Mouse (Mus musculus): ENCODE measurements around the gene Slc18a3. TPM values are rescaled to one million over a fixed set of nuclear protein-coding genes. Genes with fewer than 3 reads are reported as not detected.
A peak's percentile ranks its signal among the peaks of the same experiment; 100 is the strongest.

Slc18a3 gene
- 0.67 and 0.80 TPM in 2 replicates for polyA plus RNA-seq (2014; fragmentation: Nextera tagmentation; extraction: Ambion mirVana)

GRCm38 (mm10) chr14:32464601-32465505 lies at the start of gene Slc18a3:
Gene Slc18a3, minus strand, starts transcription at chr14:32464850.
- ATAC-seq (replicated peaks; ENCODE audit: insufficient number of reproducible peaks, low FRiP score, low TSS enrichment, low read depth) (0 out of 2 replicates have a peak, but pooled peaks have one; percentile 30), DNase-seq (ENCODE audit: low spot score) (peak; percentile 18)
- peak within 1 kb of the TSS; percentile 49 for H3K4me2 ChIP-seq (ENCODE audit: low read depth, low read length)
- H3K9ac ChIP-seq (replicated peaks; ENCODE audit: low read length): no peak within 1 kb of the TSS
- WGBS: under 1% methylated on average over 65 of the region's 70 CpGs
- H3K36me3 ChIP-seq (replicated peaks; ENCODE audit: control insufficient read depth, insufficient read depth, low read depth, low read length): no peaks in the 10 kb centered on the region
- peaks cover 73% of the 10 kb centered on the region for H3K27me3 ChIP-seq (ENCODE audit: control insufficient read depth, insufficient read depth, low read length)
- H3K9me3 ChIP-seq (replicated peaks; ENCODE audit: control insufficient read depth, low read length): no peaks in the 10 kb centered on the region
- peak within 1 kb of the TSS; percentile 26 for H3K4me3 ChIP-seq (ENCODE audit: low read depth, low read length)
- peaks cover 4% of the 10 kb centered on the region; the same call in 1 of the 2 replicates for H3K4me1 ChIP-seq (ENCODE audit: control insufficient read depth, insufficient read depth, low read length)
- no peak within 1 kb of the TSS for H3K27ac ChIP-seq (replicated peaks; ENCODE audit: low read depth, low read length)

GRCm38 (mm10) chr14:32513336-32514032 lies 48.8 kb upstream of the Slc18a3 start, which contains the start of gene Ercc6:
Gene Ercc6, plus strand, starts transcription at chr14:32513521.
- no peaks in the 10 kb centered on the region for H3K9me3 ChIP-seq (replicated peaks; ENCODE audit: control insufficient read depth, low read length)
- DNase-seq (ENCODE audit: low spot score) (peak; percentile 98), ATAC-seq (replicated peaks; ENCODE audit: insufficient number of reproducible peaks, low FRiP score, low TSS enrichment, low read depth) (peak; percentile 91)
- no peaks in the 10 kb centered on the region for H3K27me3 ChIP-seq (ENCODE audit: control insufficient read depth, insufficient read depth, low read length)
- H3K4me3 ChIP-seq (ENCODE audit: low read depth, low read length): peak within 1 kb of the TSS; percentile 55
- no peak within 1 kb of the TSS for H3K27ac ChIP-seq (replicated peaks; ENCODE audit: low read depth, low read length)
- H3K36me3 ChIP-seq (replicated peaks; ENCODE audit: control insufficient read depth, insufficient read depth, low read depth, low read length): no peaks in the 10 kb centered on the region; the same call in none of the 2 replicates
- peak within 1 kb of the TSS; percentile 72 for H3K4me2 ChIP-seq (ENCODE audit: low read depth, low read length)
- WGBS: under 1% methylated on average over 62 of the region's 62 CpGs
- H3K9ac ChIP-seq (replicated peaks; ENCODE audit: low read length): peak within 1 kb of the TSS; percentile 70
- H3K4me1 ChIP-seq (ENCODE audit: control insufficient read depth, insufficient read depth, low read length): no peaks in the 10 kb centered on the region; the same call in 1 of the 2 replicates

- no peaks in the 10 kb centered on the region; the same call in none of the 2 replicates for H3K36me3 ChIP-seq (replicated peaks; ENCODE audit: control insufficient read depth, insufficient read depth, low read depth, low read length)
- peak overlapping the region; percentile 72 for H3K4me2 ChIP-seq (ENCODE audit: low read depth, low read length)
- H3K4me3 ChIP-seq (ENCODE audit: low read depth, low read length): peak overlapping the region; percentile 55; the same call in 1 of the 2 replicates
- DNase-seq (ENCODE audit: low spot score) (no peak), ATAC-seq (replicated peaks; ENCODE audit: insufficient number of reproducible peaks, low FRiP score, low TSS enrichment, low read depth) (0 out of 2 replicates have a peak, but pooled peaks have one; percentile 31)
- no peaks in the 10 kb centered on the region for H3K9me3 ChIP-seq (replicated peaks; ENCODE audit: control insufficient read depth, low read length)
- peak overlapping the region; percentile 70 for H3K9ac ChIP-seq (replicated peaks; ENCODE audit: low read length)
- 41% methylated on average over 9 of the region's 9 CpGs for WGBS
- no peaks in the 10 kb centered on the region; the same call in 1 of the 2 replicates for H3K4me1 ChIP-seq (ENCODE audit: control insufficient read depth, insufficient read depth, low read length)
- no peaks in the 10 kb centered on the region for H3K27me3 ChIP-seq (ENCODE audit: control insufficient read depth, insufficient read depth, low read length)
- no peak overlapping the region for H3K27ac ChIP-seq (replicated peaks; ENCODE audit: low read depth, low read length)
These were observed 48.3 kb upstream of the Slc18a3 start for GRCm38 (mm10) chr14:32512912-32513311.

GRCm38 (mm10) chr14:32509443-32509961 lies 44.9 kb upstream of the Slc18a3 start:
- DNase-seq (ENCODE audit: low spot score) (no peak), ATAC-seq (replicated peaks; ENCODE audit: insufficient number of reproducible peaks, low FRiP score, low TSS enrichment, low read depth) (no peak)
- no peak overlapping the region for H3K9ac ChIP-seq (replicated peaks; ENCODE audit: low read length)
- H3K36me3 ChIP-seq (replicated peaks; ENCODE audit: control insufficient read depth, insufficient read depth, low read depth, low read length): no peaks in the 10 kb centered on the region
- no peak overlapping the region for H3K4me2 ChIP-seq (ENCODE audit: low read depth, low read length)
- WGBS: 84% methylated on average over 6 of the region's 6 CpGs
- H3K4me3 ChIP-seq (ENCODE audit: low read depth, low read length): no peak overlapping the region
- no peaks in the 10 kb centered on the region for H3K27me3 ChIP-seq (ENCODE audit: control insufficient read depth, insufficient read depth, low read length)
- no peaks in the 10 kb centered on the region; the same call in 1 of the 2 replicates for H3K4me1 ChIP-seq (ENCODE audit: control insufficient read depth, insufficient read depth, low read length)
- no peak overlapping the region for H3K27ac ChIP-seq (replicated peaks; ENCODE audit: low read depth, low read length)
- no peaks in the 10 kb centered on the region for H3K9me3 ChIP-seq (replicated peaks; ENCODE audit: control insufficient read depth, low read length)

- WGBS: 60% methylated on average over 10 of the region's 10 CpGs
- no peak for DNase-seq (ENCODE audit: low spot score)
- ATAC-seq (replicated peaks; ENCODE audit: insufficient number of reproducible peaks, low FRiP score, low TSS enrichment, low read depth): no peak
- no peak overlapping the region for H3K4me3 ChIP-seq (ENCODE audit: low read depth, low read length)
- H3K9ac ChIP-seq (replicated peaks; ENCODE audit: low read length): no peak overlapping the region
- H3K9me3 ChIP-seq (replicated peaks; ENCODE audit: control insufficient read depth, low read length): no peaks in the 10 kb centered on the region
- no peaks in the 10 kb centered on the region for H3K36me3 ChIP-seq (replicated peaks; ENCODE audit: control insufficient read depth, insufficient read depth, low read depth, low read length)
- no peak overlapping the region for H3K4me2 ChIP-seq (ENCODE audit: low read depth, low read length)
- no peaks in the 10 kb centered on the region; the same call in 1 of the 2 replicates for H3K4me1 ChIP-seq (ENCODE audit: control insufficient read depth, insufficient read depth, low read length)
- no peak overlapping the region for H3K27ac ChIP-seq (replicated peaks; ENCODE audit: low read depth, low read length)
- H3K27me3 ChIP-seq (ENCODE audit: control insufficient read depth, insufficient read depth, low read length): no peaks in the 10 kb centered on the region
These were observed 43.6 kb upstream of the Slc18a3 start for GRCm38 (mm10) chr14:32508105-32508835.

GRCm38 (mm10) chr14:32507216-32507615 lies 42.6 kb upstream of the Slc18a3 start:
- no peak overlapping the region for H3K4me3 ChIP-seq (ENCODE audit: low read depth, low read length)
- WGBS: 86% methylated on average over 4 of the region's 4 CpGs
- ATAC-seq (replicated peaks; ENCODE audit: insufficient number of reproducible peaks, low FRiP score, low TSS enrichment, low read depth): no peak
- H3K36me3 ChIP-seq (replicated peaks; ENCODE audit: control insufficient read depth, insufficient read depth, low read depth, low read length): no peaks in the 10 kb centered on the region
- no peaks in the 10 kb centered on the region for H3K4me1 ChIP-seq (ENCODE audit: control insufficient read depth, insufficient read depth, low read length)
- H3K9ac ChIP-seq (replicated peaks; ENCODE audit: low read length): no peak overlapping the region
- no peak overlapping the region for H3K4me2 ChIP-seq (ENCODE audit: low read depth, low read length)
- no peak for DNase-seq (ENCODE audit: low spot score)
- no peaks in the 10 kb centered on the region for H3K27me3 ChIP-seq (ENCODE audit: control insufficient read depth, insufficient read depth, low read length)
- H3K27ac ChIP-seq (replicated peaks; ENCODE audit: low read depth, low read length): no peak overlapping the region
- H3K9me3 ChIP-seq (replicated peaks; ENCODE audit: control insufficient read depth, low read length): no peaks in the 10 kb centered on the region

GRCm38 (mm10) chr14:32506329-32506728 lies 41.7 kb upstream of the Slc18a3 start:
- Histone ChIP-seq H3K27ac (replicated peaks; ENCODE audit: low read depth, low read length) (no peak overlapping the region), H3K4me1 (ENCODE audit: control insufficient read depth, insufficient read depth, low read length) (no peaks in the 10 kb centered on the region), H3K4me3 (ENCODE audit: low read depth, low read length) (no peak overlapping the region), H3K27me3 (ENCODE audit: control insufficient read depth, insufficient read depth, low read length) (no peaks in the 10 kb centered on the region), H3K4me2 (ENCODE audit: low read depth, low read length) (no peak overlapping the region), H3K36me3 (replicated peaks; ENCODE audit: control insufficient read depth, insufficient read depth, low read depth, low read length) (no peaks in the 10 kb centered on the region), H3K9me3 (replicated peaks; ENCODE audit: control insufficient read depth, low read length) (no peaks in the 10 kb centered on the region), H3K9ac (replicated peaks; ENCODE audit: low read length) (no peak overlapping the region)
- ATAC-seq (replicated peaks; ENCODE audit: insufficient number of reproducible peaks, low FRiP score, low TSS enrichment, low read depth) (no peak), DNase-seq (ENCODE audit: low spot score) (no peak)
- 86% methylated on average over 10 of the region's 10 CpGs for WGBS
